Mouse (Mus musculus): ENCODE measurements around the gene Bcl6b. TPM values are rescaled to one million over a fixed set of nuclear protein-coding genes. Genes with fewer than 3 reads are reported as not detected.

The Bcl6b gene
- polyA plus RNA-seq, 1 experiment from 2014 or later, result 18.1 TPM

DNA sequence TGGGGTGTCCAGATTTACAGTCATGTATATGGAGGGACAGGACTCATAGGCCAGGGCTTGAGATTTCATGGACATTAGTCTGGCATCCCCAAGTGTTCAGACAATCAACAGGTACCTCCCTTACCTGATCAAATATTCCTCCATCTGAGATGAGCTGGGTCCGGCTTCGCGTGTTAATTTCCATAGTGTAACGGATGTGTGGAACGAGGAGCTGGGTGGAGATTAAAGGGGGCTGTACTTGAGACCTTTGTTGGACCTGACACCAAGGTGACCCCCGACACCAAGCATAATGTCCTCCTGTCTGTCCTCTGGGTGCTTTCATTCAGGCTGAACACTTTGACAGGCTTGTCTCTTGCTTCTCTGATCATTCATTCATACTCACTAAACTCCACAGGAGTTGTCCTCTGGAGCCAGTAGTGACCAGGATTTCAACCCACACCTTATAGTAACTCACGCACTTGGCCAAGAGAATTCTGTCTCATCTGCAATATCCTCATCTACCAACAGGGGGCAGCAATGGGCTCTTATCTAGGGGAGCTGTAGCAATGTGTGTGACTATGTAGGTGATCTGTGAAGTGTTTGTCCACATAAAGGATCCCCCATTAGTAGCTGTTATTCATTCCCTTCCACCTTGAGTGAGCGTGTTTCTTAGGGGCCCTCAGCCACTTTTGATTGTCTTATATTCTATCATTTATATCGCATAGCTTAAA lies 17.7 kb upstream of the Bcl6b start:
- no peak; the same call in 1 of the 2 replicates for ATAC-seq (replicated peaks; ENCODE audit: insufficient number of reproducible peaks, insufficient read depth, low FRiP score, low read depth)
- H3K4me2 ChIP-seq, result no peak overlapping the region
- no peak overlapping the region for H3K9ac ChIP-seq
- no peaks in the 10 kb centered on the region for H3K9me3 ChIP-seq (replicated peaks)
- H3K27ac ChIP-seq, result no peak overlapping the region
- no peaks in the 10 kb centered on the region for H3K36me3 ChIP-seq
- no peaks in the 10 kb centered on the region for H3K4me1 ChIP-seq (replicated peaks)
- peaks cover 20% of the 10 kb centered on the region; the same call in 1 of the 2 replicates for H3K27me3 ChIP-seq
- WGBS, result 47% methylated on average over 9 of the region's 9 CpGs
- no peak overlapping the region for H3K4me3 ChIP-seq

- Histone ChIP-seq H3K9me3 (replicated peaks) (no peaks in the 10 kb centered on the region), H3K4me1 (replicated peaks) (peaks cover 14% of the 10 kb centered on the region), H3K36me3 (no peaks in the 10 kb centered on the region), H3K9ac (no peak overlapping the region), H3K27ac (no peak overlapping the region), H3K4me3 (no peak overlapping the region), H3K4me2 (no peak overlapping the region), H3K27me3 (peaks cover 18% of the 10 kb centered on the region; the same call in 1 of the 2 replicates)
- WGBS, result 62% methylated on average over 11 of the region's 11 CpGs
- no peak for ATAC-seq (replicated peaks; ENCODE audit: insufficient number of reproducible peaks, insufficient read depth, low FRiP score, low read depth)
These were observed 13.0 kb upstream of the Bcl6b start for GRCm38 (mm10) chr11:70242591-70242990.

GRCm38 (mm10) chr11:70239541-70240279 lies 10.1 kb upstream of the Bcl6b start, which contains the start of the genes Gm21988 and Rnasek:
Gene Gm21988, minus strand, starts transcription at chr11:70239830.
Gene Rnasek, minus strand, starts transcription at chr11:70239842.
- Histone ChIP-seq H3K27ac (peak within 1 kb of the TSS; percentile 93), H3K4me3 (peak within 1 kb of the TSS; percentile 93), H3K27me3 (0 out of 2 replicates have a peak, but pooled peaks cover 3% of the 10 kb centered on the region), H3K9me3 (replicated peaks) (no peaks in the 10 kb centered on the region), H3K4me1 (replicated peaks) (peaks cover 27% of the 10 kb centered on the region), H3K36me3 (peaks cover 11% of the 10 kb centered on the region; the same call in 1 of the 2 replicates), H3K4me2 (peak within 1 kb of the TSS; percentile 90), H3K9ac (peak within 1 kb of the TSS; percentile 94)
- under 1% methylated on average over 26 of the region's 35 CpGs for WGBS
- ATAC-seq (replicated peaks; ENCODE audit: insufficient number of reproducible peaks, insufficient read depth, low FRiP score, low read depth), result peak; percentile 33

- no peak for ATAC-seq (replicated peaks; ENCODE audit: insufficient number of reproducible peaks, insufficient read depth, low FRiP score, low read depth)
- Histone ChIP-seq H3K27ac (peak overlapping the region; percentile 93), H3K4me3 (peak overlapping the region; percentile 93), H3K4me2 (peak overlapping the region; percentile 90), H3K27me3 (no peaks in the 10 kb centered on the region), H3K9me3 (replicated peaks) (no peaks in the 10 kb centered on the region), H3K36me3 (peaks cover 13% of the 10 kb centered on the region; the same call in 1 of the 2 replicates), H3K4me1 (replicated peaks) (peaks cover 32% of the 10 kb centered on the region), H3K9ac (peak overlapping the region; percentile 94)
- 11% methylated on average over 23 of the region's 23 CpGs for WGBS
These were observed 9.2 kb upstream of the Bcl6b start for GRCm38 (mm10) chr11:70238591-70239440.

DNA sequence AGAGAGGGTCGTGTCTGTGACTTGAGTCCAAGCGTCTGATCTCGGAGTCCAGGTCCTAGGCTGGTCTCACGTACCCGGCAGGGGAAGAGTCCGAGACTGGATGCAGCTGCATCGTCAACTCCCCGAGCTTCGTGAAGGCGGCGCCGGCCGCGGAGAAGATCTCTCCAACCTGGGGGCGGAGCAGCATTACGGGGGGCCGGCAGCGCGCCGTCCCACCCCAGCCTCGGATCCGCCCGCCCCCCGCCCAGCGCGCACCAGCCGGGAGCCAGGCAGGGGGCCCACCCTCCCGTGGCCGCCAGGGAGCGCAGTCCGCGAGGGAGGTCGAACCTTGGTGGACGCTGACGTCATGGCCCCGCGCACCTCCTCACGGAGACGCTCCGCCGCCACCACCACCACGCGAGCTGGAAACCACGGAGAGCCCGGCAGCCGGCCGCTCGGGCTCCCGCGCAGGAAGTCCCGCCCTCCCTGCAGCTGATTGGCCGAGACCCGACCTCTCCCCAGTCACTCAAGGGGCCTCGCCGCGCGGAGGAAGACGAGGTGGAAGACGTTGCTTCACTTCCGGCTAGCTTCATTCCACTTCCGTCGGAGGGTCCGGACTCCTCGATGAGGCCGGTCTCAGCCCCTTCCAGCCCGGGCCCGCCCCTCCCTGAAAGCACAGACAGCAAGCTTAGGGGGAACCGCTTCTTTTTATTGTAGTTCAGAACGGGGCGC lies 8.0 kb upstream of the Bcl6b start, which contains the start of gene 0610010K14Rik:
Gene 0610010K14Rik, minus strand, starts transcription at position 458 of the 711 bp plus-strand sequence.
- ATAC-seq (replicated peaks; ENCODE audit: insufficient number of reproducible peaks, insufficient read depth, low FRiP score, low read depth), result peak; percentile 92
- H3K4me1 ChIP-seq (replicated peaks), result peaks cover 39% of the 10 kb centered on the region
- H3K4me3 ChIP-seq, result peak within 1 kb of the TSS; percentile 93
- H3K27me3 ChIP-seq, result no peaks in the 10 kb centered on the region
- peak within 1 kb of the TSS; percentile 93 for H3K27ac ChIP-seq
- H3K9ac ChIP-seq, result peak within 1 kb of the TSS; percentile 94
- WGBS, result 1% methylated on average over 58 of the region's 70 CpGs
- peaks cover 13% of the 10 kb centered on the region; the same call in 1 of the 2 replicates for H3K36me3 ChIP-seq
- peak within 1 kb of the TSS; percentile 90 for H3K4me2 ChIP-seq
- no peaks in the 10 kb centered on the region for H3K9me3 ChIP-seq (replicated peaks)

GRCm38 (mm10) chr11:70236717-70237116 lies 7.1 kb upstream of the Bcl6b start:
- H3K4me3 ChIP-seq, result peak overlapping the region; percentile 93
- H3K4me2 ChIP-seq, result peak overlapping the region; percentile 90
- H3K4me1 ChIP-seq (replicated peaks), result peaks cover 43% of the 10 kb centered on the region
- H3K9ac ChIP-seq, result peak overlapping the region; percentile 78
- 19% methylated on average over 7 of the region's 7 CpGs for WGBS
- no peaks in the 10 kb centered on the region for H3K27me3 ChIP-seq
- peak overlapping the region; percentile 93 for H3K27ac ChIP-seq
- H3K9me3 ChIP-seq (replicated peaks), result no peaks in the 10 kb centered on the region
- peaks cover 13% of the 10 kb centered on the region; the same call in 1 of the 2 replicates for H3K36me3 ChIP-seq
- no peak for ATAC-seq (replicated peaks; ENCODE audit: insufficient number of reproducible peaks, insufficient read depth, low FRiP score, low read depth)

- ATAC-seq (replicated peaks; ENCODE audit: insufficient number of reproducible peaks, insufficient read depth, low FRiP score, low read depth), result no peak
- peaks cover 13% of the 10 kb centered on the region; the same call in 1 of the 2 replicates for H3K36me3 ChIP-seq
- H3K27me3 ChIP-seq, result no peaks in the 10 kb centered on the region
- peaks cover 40% of the 10 kb centered on the region for H3K4me1 ChIP-seq (replicated peaks)
- no peak overlapping the region for H3K9ac ChIP-seq
- WGBS, result 91% methylated on average over 12 of the region's 12 CpGs
- no peak overlapping the region for H3K27ac ChIP-seq
- no peak overlapping the region for H3K4me3 ChIP-seq
- H3K9me3 ChIP-seq (replicated peaks), result no peaks in the 10 kb centered on the region
- H3K4me2 ChIP-seq, result no peak overlapping the region
These were observed 5.8 kb upstream of the Bcl6b start for GRCm38 (mm10) chr11:70235254-70235900.

- no peak overlapping the region for H3K4me3 ChIP-seq
- H3K27ac ChIP-seq, result peak overlapping the region; percentile 22; the same call in 1 of the 2 replicates
- peaks cover 13% of the 10 kb centered on the region; the same call in 1 of the 2 replicates for H3K36me3 ChIP-seq
- no peak for ATAC-seq (replicated peaks; ENCODE audit: insufficient number of reproducible peaks, insufficient read depth, low FRiP score, low read depth)
- H3K9ac ChIP-seq, result no peak overlapping the region
- H3K4me2 ChIP-seq, result no peak overlapping the region
- H3K27me3 ChIP-seq, result peaks cover 9% of the 10 kb centered on the region
- peaks cover 46% of the 10 kb centered on the region for H3K4me1 ChIP-seq (replicated peaks)
- whole genome bisulfite sequencing, result 76% methylated on average over 8 of the region's 8 CpGs
- no peaks in the 10 kb centered on the region for H3K9me3 ChIP-seq (replicated peaks)
These were observed 4.9 kb upstream of the Bcl6b start for GRCm38 (mm10) chr11:70234497-70234896.

GRCm38 (mm10) chr11:70234037-70234436 lies 4.4 kb upstream of the Bcl6b start:
- Histone ChIP-seq H3K27ac (peak overlapping the region; percentile 22; the same call in 1 of the 2 replicates), H3K27me3 (peaks cover 13% of the 10 kb centered on the region), H3K9me3 (replicated peaks) (no peaks in the 10 kb centered on the region), H3K4me3 (no peak overlapping the region), H3K4me2 (no peak overlapping the region), H3K9ac (no peak overlapping the region), H3K4me1 (replicated peaks) (peaks cover 50% of the 10 kb centered on the region), H3K36me3 (peaks cover 13% of the 10 kb centered on the region; the same call in 1 of the 2 replicates)
- no peak for ATAC-seq (replicated peaks; ENCODE audit: insufficient number of reproducible peaks, insufficient read depth, low FRiP score, low read depth)
- WGBS, result 67% methylated on average over 5 of the region's 5 CpGs

DNA sequence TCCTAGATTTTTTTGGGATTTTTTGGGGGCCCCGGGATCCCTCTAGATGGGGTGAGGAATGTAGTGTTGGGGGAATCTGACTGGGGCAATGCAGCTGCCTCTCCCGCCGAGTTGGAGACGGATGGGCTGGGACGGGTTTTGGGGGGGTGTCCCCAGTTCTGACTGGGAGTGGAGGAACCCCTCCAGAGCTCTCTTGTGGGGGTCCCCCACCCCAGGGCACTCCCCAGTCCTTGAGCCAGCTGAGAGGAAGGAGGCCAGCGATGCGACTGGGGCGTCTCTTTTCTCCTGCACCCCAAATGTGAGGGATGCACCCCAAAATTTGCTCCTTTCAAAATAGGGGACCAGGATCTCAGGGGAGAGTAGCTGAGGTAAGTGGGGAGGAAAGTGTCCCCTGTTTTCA lies 3.4 kb upstream of the Bcl6b start:
- peaks cover 13% of the 10 kb centered on the region; the same call in 1 of the 2 replicates for H3K36me3 ChIP-seq
- 35% methylated on average over 8 of the region's 8 CpGs for WGBS
- peak overlapping the region; percentile 54 for H3K4me3 ChIP-seq
- no peak for ATAC-seq (replicated peaks; ENCODE audit: insufficient number of reproducible peaks, insufficient read depth, low FRiP score, low read depth)
- H3K9ac ChIP-seq, result peak overlapping the region; percentile 49
- H3K9me3 ChIP-seq (replicated peaks), result no peaks in the 10 kb centered on the region
- H3K4me2 ChIP-seq, result peak overlapping the region; percentile 67
- H3K27me3 ChIP-seq, result peaks cover 22% of the 10 kb centered on the region
- peak overlapping the region; percentile 60; the same call in 1 of the 2 replicates for H3K27ac ChIP-seq
- H3K4me1 ChIP-seq (replicated peaks), result peaks cover 49% of the 10 kb centered on the region

Data from heart, embryonic 15.5 days (tissue).